Mouse (Mus musculus): ENCODE data around the gene Crip1. TPM values are rescaled to one million over a fixed set of nuclear protein-coding genes. Genes with fewer than 3 reads are reported as not detected.
A peak's percentile ranks its signal among the peaks of the same experiment; 100 is the strongest.

The Crip1 gene
- total RNA-seq, 2 experiments from 2014 or later, result 12.4 to 15.2 TPM

DNA sequence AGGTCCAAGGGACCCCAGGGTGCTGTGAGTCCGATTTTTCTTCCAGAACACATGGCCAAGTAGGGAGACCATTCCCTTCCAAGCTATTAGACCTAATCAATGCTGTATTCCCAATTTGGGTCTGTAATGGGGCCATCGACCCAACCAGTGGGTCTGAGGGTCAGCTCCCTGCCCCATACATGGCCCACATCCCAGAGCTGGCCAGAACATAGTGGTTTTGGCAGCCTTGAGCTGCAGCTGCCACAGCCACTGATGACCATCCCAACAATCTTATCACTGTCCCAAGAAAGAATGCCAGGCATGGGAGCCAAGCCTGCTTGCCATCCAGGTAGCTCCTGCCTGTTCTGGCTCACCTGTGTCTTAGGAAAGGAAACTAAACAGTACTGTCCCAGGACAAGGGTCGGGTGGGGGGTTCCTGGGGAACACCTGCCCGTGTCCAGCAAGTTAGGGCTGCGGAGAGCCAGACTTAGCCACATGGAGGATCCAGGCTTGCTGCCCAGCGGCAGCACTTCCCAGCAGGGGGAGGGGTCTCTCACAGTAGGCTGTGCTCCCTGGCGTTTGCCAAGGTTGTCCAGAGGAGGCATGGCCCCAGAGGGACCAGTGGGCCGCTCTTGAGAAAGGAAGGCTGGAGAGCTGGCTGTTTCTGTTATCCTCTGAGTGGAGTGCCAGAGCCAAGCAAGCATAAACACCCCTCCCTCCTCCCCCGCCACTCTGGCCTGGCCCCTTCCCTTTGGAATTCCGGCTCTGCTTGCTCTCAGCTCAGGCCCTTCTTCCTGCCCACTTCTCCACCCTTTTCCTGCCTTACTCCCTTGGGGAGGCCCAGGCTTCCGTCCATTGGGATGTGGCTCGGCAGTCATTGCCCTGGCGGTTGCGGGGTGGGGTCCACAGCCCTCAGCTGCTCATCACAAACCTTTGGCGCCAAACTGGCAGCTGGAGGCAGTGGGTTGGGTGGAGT, 3.8 kb upstream of the Crip1 start:
- intact Hi-C loops (cut with DNase I), result no loop called here
- peak; percentile 50 to 62 for DNase-seq (ENCODE audit: low spot score in 2 of 2)

DNA sequence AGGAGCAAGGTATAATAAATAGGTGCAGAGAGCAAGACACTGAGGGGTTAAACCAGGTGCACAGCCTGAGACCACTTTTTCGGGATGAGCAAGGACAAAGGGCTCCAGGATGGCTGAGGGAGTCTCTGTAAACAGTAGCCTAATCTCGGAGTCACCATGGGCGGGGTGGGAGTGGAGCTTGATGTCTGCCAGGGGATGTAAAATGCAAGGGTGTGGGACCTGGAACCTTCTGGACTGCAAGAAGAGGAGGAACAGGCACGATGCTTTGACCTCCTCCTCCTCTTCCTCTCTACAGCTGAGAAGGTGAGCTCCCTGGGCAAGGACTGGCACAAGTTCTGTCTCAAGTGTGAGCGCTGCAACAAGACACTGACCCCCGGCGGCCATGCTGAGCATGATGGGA, 3.0 kb upstream of the Crip1 start:
- intact Hi-C loops (cut with DNase I), result no loop called here
- no peak for DNase-seq (ENCODE audit: low spot score in 2 of 2)

DNA sequence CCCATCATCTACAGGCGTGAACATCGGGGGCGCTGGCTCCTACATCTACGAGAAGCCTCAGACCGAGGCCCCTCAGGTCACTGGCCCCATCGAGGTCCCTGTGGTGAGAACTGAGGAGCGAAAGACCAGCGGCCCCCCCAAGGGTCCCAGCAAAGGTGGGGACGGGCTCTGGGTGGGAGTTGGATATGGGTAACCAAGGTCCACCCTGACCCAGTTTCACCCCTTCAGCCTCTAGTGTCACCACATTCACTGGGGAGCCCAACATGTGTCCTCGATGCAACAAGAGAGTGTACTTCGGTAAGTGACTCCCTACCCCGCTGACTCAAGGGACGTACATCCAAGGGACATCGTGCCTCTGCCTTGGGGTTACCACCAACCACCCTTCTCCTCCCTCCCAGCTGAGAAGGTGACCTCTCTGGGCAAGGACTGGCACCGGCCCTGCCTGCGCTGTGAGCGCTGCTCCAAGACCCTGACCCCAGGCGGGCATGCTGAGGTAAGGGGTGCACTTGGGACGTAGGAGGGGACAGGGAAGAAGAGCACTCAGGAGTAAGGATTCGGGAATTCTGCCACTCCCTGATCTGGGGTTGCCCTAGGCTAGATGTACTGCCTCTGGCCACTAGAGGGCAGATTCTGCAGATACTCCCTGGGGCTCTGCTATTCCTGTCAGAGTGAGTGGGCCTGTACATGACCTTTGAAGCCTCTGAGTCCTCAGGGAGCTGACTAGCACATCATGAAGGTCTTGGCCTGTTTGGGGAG, 1.9 kb upstream of the Crip1 start:
- peak; percentile 43 to 54 for DNase-seq (ENCODE audit: low spot score in 2 of 2)
- intact Hi-C loops (cut with DNase I), result no loop called here

DNA sequence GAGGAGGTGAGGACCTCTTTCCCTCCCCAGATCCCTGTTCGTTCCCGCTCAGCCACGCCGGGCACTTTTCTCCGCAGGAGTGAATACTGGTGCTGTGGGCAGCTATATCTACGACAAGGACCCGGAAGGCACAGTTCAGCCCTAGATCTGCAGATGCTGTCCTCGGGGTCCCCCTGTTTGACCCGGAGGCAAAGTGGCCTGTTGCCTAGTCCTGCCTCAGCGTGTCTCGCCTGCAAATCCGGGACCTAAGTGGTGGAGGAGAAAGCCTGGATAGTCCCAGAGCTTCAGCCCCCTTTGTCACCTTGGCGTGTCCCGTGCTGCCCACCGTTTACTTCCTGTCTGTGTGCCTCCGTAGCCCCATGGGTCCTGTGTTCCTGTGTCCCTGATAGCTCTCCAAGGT, 1.2 kb upstream of the Crip1 start:
- no peak for DNase-seq (ENCODE audit: low spot score in 2 of 2)
- intact Hi-C loops (cut with DNase I), result no loop called here

DNA sequence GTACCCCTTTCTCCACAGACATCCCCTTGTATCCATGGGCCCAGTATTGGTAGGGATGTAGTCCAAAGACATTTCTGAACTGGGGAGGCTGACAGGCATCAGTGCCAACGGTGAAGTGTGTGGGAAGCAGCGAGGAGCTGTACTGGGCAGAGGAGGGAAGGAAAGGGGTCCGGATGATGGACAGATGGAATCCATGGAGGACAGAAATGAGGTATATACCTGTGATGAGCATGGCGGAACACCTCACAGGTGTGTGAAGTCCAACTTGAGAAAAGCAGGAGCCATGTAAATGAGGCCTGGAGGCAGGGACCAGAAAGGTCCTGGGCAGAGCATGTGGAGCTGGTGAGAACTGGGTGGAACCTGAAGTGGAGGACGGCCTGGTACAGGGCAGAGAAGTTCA, 525 bp upstream of the Crip1 start:
- intact Hi-C loops (cut with DNase I), result no loop called here

DNA sequence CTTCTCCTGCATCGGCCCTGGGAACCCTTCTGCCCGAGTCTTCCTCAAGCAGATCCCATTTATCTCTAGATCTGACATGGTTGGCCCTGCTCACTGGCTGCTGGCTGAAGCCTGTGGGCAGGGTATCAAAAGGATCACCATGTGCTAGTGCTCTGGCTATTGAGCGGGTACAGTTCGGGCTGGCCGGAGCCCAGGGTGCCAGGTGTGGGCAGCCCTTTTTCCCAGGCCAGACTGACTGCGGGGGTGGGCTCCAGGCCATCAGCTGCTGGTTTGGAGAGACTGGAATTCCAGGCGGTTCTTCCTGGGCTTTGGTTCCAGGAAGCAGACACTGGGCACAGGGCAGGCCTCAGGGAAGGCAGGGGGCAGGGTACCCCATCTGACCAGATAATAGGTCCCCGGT, 1.4 kb downstream of the Crip1 start:
- intact Hi-C loops (cut with DNase I), result no loop called here
- no peak for DNase-seq (ENCODE audit: low spot score in 2 of 2)

More for the DNA sequence above, 525 bp upstream of the Crip1 start:
- no peak for DNase-seq (ENCODE audit: low spot score in 2 of 2)

DNA sequence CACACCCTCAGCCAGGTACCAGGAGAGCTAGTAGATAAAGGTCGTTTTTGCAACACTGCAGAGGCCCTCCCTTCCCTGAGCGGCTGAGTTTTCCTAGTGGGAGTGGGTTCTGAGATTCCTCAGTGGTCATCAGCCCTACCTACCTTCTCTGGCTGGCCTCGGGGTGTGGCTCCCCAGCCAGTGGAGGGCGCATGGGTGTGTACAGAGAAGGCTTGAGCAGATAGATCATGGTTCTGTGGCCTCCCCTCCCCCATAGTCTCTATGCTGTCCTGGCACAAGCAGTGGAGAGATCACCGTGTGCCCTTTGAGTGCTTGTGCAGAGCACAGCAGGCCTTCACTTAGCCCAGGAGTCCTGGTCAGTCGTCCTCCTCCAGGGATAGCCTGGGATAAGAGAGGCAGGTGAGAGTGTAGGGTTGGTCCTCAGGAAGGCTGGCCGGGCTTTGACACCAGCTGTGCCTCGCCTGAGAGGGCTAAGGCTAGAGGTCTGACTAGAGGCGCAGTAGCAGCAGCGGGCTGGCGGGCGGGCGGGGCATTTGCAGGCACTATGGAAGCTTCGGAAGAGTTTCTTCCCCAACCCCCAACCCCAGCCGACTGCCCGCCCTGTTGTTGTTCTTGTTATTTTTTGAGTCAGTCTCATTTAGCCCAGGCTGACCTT, 2.4 kb downstream of the Crip1 start:
- DNase-seq (ENCODE audit: low spot score in 2 of 2), result no peak
- intact Hi-C loops (cut with DNase I), result no loop called here

DNA sequence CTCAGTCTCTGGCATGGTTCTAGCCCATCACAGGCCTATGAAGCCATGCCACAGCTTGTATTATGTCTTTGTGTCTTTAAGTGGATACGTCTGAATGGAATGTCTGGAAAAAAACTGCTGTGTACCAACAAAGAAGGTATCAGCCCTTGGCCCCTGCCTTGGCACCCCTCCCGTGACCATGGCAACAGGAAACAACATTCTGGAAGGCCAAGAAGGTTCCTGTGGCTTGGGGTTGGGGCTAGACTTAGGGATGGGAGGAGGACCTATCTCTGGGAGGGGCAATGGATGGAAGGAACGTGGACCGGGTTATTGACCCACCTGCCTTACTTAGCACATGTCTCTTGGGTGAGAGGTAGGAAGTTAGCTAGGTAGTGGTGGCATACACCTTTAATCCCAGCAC, 3.2 kb downstream of the Crip1 start:
- intact Hi-C loops (cut with DNase I), result no loop called here
- no peak for DNase-seq (ENCODE audit: low spot score in 2 of 2)

DNA sequence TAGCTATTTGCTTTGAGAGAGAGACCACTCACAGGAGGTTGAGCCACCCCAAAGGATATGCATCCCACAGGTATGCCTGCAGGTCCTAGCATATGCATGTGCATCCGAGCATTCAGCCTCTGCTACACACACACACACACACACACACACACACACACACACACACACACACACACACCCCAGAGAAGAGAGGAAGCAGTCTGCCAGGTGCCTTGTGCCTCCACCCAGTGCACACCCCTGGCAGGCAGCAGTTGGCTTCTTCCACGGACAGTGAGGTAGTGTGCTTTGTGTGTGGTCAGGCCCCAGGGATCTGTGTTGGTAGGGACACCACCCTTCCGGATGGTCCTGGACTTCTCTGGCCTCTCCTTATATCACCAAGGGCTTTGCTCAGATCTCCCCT, 3.8 kb downstream of the Crip1 start:
- no peak for DNase-seq (ENCODE audit: low spot score in 2 of 2)
- intact Hi-C loops (cut with DNase I), result no loop called here

DNA sequence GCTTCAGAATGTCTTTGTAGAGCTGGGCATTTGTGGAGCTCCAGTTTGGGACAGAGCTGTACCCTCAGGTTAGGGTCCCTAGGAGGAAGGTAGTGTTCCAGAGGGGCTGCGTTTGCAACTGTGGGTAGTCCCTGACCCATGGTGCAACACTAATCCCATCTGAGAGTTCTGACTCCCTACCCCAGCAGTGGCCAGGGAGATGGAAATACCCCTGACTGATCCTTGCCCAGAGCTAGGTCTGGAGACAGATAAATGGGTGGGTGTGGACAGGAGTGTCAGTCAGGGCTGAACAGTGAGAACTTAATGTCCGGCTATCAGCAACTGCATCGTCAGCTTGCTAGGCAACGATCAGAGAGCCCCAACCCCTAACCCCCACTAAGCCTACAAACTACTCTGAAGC, 4.5 kb downstream of the Crip1 start:
- no peak for DNase-seq (ENCODE audit: low spot score in 2 of 2)
- intact Hi-C loops (cut with DNase I), result no loop called here

DNA sequence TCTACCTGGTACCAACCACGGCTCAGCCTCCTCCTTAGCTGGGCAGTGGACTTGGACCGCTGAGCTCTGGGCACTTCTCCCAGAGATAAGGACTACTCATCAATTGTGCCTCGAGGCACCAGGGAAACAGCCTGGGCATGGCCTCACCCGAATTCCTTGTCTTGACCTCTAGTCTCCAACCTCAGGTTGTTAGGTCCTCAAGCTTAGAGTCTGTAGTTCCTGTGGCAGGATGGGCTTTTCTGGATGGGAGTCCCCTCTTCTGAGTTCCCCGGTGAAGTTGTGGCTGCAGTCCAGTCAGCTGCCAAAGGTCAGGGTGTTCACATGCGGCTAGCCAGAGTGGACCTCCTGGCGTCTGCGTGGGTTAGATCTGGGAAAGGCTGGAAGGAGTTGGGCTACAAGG, 4.9 kb downstream of the Crip1 start:
- intact Hi-C loops (cut with DNase I), result no loop called here

DNA sequence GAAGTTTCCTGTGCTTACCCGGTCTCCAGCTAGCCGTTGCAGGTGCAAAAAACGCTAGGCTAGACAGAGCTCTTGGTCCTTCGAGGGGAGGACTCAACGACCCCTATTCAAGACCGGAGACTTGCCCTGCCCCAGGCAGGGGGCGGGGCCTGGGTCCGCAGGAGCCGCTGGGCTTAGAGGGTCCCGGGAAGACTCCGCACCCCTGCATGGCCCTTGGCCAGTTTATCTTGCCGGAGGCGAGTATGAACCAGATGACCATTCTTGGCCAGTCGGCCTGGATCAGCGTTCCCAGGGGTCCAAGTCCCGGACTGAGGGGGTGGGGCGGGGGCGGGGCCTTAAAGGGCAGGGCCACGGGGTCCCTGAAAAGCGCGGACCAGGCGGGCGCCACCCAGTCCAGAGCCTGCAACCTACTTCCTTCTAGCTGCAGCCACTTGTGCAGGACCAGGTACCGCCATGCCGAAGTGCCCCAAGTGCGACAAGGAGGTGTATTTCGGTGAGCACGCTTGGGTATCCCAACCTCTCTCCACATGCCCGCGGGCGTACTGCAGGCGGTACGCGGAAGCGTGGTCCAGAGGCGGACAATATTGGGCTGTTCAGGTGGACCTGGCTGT, 5.7 kb downstream of the Crip1 start:
- intact Hi-C loops (cut with DNase I), result no loop called here

More for the DNA sequence above, 4.9 kb downstream of the Crip1 start:
- DNase-seq (ENCODE audit: low spot score in 2 of 2), result no peak

DNA sequence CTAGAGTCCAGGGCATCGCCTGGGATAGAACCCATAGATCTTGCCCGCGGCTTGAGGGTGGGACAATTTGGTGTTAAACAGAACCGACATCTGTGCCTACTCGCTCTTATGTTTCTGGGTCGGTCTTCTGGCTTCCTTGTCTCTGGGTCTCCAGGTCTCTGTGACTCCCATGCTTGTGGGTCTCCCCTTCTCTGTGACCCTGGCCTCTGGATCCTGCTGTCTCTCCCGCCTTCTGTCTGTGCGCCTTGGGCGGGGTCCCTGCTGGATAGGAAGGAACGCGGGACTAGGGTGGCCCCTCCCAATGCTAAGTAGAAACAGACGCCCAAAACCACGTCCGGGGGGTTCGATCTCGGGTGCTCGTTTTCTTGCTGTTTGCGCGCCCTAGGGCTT, 6.2 kb downstream of the Crip1 start:
- intact Hi-C loops (cut with DNase I), result no loop called here
- no peak for DNase-seq (ENCODE audit: low spot score in 2 of 2)

More for the DNA sequence above, 5.7 kb downstream of the Crip1 start:
- no peak for DNase-seq (ENCODE audit: low spot score in 2 of 2)

DNA sequence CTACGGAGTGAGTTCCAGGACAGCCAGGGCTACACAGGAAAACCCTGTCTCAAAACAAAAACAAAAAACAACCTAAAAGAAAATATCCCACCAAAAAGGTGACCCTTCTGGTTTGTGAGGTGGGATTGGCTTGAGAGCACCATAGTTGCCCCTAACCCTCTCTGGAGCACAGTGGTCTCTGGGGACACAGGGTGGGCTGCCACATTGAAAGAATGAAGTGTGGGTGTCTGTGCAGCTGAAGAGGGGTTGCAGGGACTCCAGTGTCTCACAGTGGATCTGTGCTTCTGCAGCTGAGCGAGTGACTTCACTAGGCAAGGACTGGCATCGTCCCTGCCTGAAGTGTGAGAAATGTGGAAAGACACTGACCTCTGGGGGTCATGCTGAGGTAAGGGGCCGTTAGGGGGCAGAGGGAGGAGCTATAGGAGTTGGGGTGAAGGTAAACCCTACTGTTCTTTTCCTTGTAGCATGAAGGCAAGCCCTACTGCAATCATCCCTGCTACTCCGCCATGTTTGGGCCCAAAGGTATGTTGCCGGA, 6.9 kb downstream of the Crip1 start:
- DNase-seq (ENCODE audit: low spot score in 2 of 2), result no peak
- intact Hi-C loops (cut with DNase I), result no loop called here

DNA sequence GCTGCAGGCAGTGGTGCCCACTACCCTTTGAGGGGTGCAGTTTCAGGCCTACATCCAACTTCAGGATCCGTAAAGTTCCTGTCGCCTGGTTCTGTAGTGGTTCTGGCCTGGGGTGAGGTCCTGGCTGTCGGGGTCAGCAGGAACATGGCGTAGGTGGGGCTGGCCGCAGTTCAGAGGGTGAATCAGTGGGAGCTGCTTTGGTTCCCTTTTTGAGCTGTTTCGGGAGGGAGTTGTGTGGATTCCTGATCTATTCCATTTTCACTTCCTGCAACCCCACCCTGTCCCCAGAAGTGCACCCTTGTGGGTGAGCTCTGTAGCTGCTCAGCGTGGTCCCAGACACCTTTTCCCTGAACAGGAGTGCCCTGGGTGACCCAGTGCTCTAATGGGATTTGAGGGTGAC, 7.9 kb downstream of the Crip1 start:
- intact Hi-C loops (cut with DNase I), result no loop called here
- DNase-seq (ENCODE audit: low spot score in 2 of 2), result no peak

DNA sequence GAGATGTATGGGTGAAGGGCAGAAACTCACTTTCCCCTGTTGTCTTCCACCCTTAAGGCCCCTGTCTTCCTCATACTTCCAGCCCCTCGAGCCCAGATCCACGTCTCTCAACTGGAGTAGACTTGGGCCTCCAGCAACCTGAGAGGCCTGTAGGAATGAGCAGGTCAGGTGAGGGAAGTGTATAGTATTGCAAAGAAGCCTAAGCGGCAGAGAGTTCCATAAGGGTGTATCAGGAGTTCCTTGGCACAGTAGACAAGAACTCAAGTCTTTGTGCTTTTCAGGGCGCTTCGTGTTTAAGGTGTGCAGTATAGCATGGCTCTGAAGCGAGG, 8.6 kb downstream of the Crip1 start:
- no peak for DNase-seq (ENCODE audit: low spot score in 2 of 2)
- intact Hi-C loops (cut with DNase I), result loop anchor here (5.0 kb wide), 1 partner anchor 152 kb away; the partner anchor contains the start of gene Brf1

DNA sequence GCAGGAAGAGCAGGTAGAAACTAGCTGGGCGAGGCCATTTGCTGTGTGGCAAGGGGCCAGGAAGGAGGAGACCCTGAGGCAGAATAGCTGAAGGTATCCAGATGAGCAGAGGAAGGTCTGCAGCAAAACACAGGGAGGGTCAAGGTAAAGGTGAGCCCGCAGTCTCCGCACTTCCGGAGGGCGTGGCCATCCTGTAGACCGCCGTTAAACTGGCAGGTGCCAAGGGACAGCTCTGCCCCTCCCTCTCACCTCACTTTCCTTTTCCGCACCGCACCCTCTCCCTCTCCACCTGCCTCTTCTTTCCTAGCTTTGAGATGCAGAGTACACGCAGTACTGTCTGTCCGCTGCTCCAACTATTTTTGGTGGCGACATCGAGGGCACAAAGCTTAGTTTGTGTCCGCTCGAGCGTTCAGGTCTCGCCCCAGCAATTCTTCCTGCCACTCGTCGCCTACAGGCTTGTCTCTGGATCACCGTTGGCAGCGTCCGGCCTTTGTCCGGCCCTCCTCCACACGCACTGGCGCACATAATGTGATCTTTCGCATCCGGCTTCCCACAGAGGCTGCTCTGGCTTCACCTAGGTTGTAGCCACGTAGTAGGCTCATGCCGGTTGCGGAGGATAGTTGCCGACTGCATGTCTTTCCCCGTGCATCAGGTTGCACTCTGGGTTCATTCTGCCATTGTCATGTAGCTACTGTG, 9.1 kb downstream of the Crip1 start:
- DNase-seq (ENCODE audit: low spot score in 2 of 2), result peak in 1 of 2 experiments; percentile 39
- intact Hi-C loops (cut with DNase I), result loop anchor here (5.0 kb wide), 1 partner anchor 153 kb away; the partner anchor contains the start of gene Brf1

DNA sequence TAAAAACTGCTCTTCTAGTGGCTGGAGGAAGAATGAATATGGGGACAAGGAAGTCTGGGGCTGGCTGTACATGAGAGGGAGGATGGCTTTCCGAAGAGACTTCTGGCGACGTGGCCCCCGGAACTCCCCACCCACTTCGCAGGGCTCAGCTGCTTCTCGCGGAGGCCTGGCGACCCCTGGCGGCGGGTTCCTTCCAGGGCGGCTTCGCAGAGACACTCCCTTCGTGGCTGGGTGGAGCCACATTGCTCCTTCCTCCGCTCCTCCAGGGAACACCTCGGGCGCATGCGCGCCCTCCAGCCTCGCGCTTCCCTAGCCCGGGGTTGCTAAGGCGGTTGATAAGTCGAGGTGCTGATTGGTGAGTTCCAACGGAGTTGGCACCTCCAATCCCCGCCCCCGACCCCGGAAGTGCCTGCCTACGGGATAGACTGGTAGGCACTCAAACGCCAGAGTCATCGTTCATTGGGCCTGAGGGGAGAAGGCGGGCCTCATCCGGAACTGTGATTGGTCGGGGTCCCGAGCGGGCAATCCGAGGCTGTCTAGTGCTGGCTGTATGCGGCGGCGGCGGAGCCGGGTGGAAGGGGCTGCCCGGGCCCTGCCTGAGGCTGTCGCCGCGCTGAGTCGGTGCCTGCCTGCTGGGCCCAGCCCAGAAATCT, 9.9 kb downstream of the Crip1 start, which contains the start of gene Tedc1:
Gene Tedc1 (plus strand): TSS at position 535 of the 653 bp plus-strand sequence.
- intact Hi-C loops (cut with DNase I), result loop anchor here (5.0 kb wide), 1 partner anchor 154 kb away; the partner anchor contains the start of gene Brf1
- peak; percentile 99 to 100 for DNase-seq (ENCODE audit: low spot score in 2 of 2)

Data from left cerebral cortex, postnatal 25 days (tissue).